Mouse (Mus musculus) heart, embryonic 12.5 days (tissue): ENCODE data around the gene Prim2. TPM values are rescaled to one million over a fixed set of nuclear protein-coding genes. Genes with fewer than 3 reads are reported as not detected.

Source experiments
- ATAC-seq: fragments of 200-750 bp; cut with Nextera tagmentation; 2 replicates; pipeline ENCODE4 v1.8.0; 2017; ENCODE audit warnings: moderate TSS enrichment, moderate library complexity; ENCODE audit not compliant: insufficient number of reproducible peaks, low FRiP score
- H3K27ac ChIP-seq: fragments of 300-500 bp; sonication (generic); 2 replicates; pipeline ENCODE4 v1.5.1; 2016; ENCODE audit warnings: mild to moderate bottlenecking, moderate library complexity; ENCODE audit not compliant: poor library complexity, severe bottlenecking
- H3K27me3 ChIP-seq: fragments of 300-500 bp; sonication (generic); replicated peaks from 2 replicates; pipeline ENCODE4 v1.6.1; 2016; ENCODE audit warnings: mild to moderate bottlenecking, moderate library complexity
- H3K36me3 ChIP-seq: fragments of 300-500 bp; sonication (generic); 2 replicates; pipeline ENCODE4 v1.6.1; 2016; ENCODE audit warnings: mild to moderate bottlenecking, moderate library complexity
- H3K4me1 ChIP-seq: fragments of 300-500 bp; sonication (generic); replicated peaks from 2 replicates; pipeline ENCODE4 v1.6.1; 2016; ENCODE audit warnings: mild to moderate bottlenecking
- H3K4me2 ChIP-seq: fragments of 300-500 bp; sonication (generic); 2 replicates; pipeline ENCODE4 v1.6.1; 2016; ENCODE audit warnings: mild to moderate bottlenecking, moderate library complexity
- H3K4me3 ChIP-seq: fragments of 300-500 bp; sonication (generic); 2 replicates; pipeline ENCODE4 v1.5.1; 2016; ENCODE audit warnings: mild to moderate bottlenecking
- H3K9ac ChIP-seq: fragments of 300-500 bp; sonication (generic); 2 replicates; pipeline ENCODE4 v1.6.1; 2016; ENCODE audit warnings: mild to moderate bottlenecking, moderate library complexity
- H3K9me3 ChIP-seq: fragments of 300-500 bp; sonication (generic); replicated peaks from 2 replicates; pipeline ENCODE4 v1.6.1; 2016; ENCODE audit warnings: mild to moderate bottlenecking, moderate library complexity
- WGBS: fragments of 180-500 bp; shearing (Covaris S2); methylation state at CpG from one replicate; pipeline ENCODE4 v1.1.7; 2016; 5-methylcytosine and 5-hydroxymethylcytosine counted together
- polyA plus RNA-seq: library from polyadenylated mRNA; unstranded; fragments of >200 nt; fragmentation: Nextera tagmentation; extraction: Ambion mirVana; gene quantifications from 2 replicates; pipeline ENCODE4 v1.2.1, GENCODE M21; 2016

Gene Prim2
- polyA plus RNA-seq, 1 experiment from 2014 or later, result 20.9 TPM

- 0 out of 2 replicates have a peak, but pooled peaks cover 6% of the 10 kb centered on the region for H3K4me1 ChIP-seq
- H3K4me3 ChIP-seq, result no peak overlapping the region
- H3K27me3 ChIP-seq, result no peaks in the 10 kb centered on the region
- no peaks in the 10 kb centered on the region; the same call in 1 of the 2 replicates for H3K9me3 ChIP-seq
- no peak overlapping the region for H3K4me2 ChIP-seq
- H3K36me3 ChIP-seq, result no peaks in the 10 kb centered on the region
- ATAC-seq, result no peak
- no peak overlapping the region for H3K9ac ChIP-seq
- no peak overlapping the region for H3K27ac ChIP-seq
Measured at GRCm38 (mm10) chr1:33537948-33538347, 131.6 kb downstream of the Prim2 start.

- Histone ChIP-seq H3K4me2 (no peak overlapping the region), H3K9ac (no peak overlapping the region), H3K36me3 (no peaks in the 10 kb centered on the region), H3K27me3 (no peaks in the 10 kb centered on the region), H3K4me1 (0 out of 2 replicates have a peak, but pooled peaks cover 2% of the 10 kb centered on the region), H3K27ac (no peak overlapping the region), H3K4me3 (no peak overlapping the region), H3K9me3 (no peaks in the 10 kb centered on the region; the same call in 1 of the 2 replicates)
- ATAC-seq, result no peak
- 92% methylated on average over 4 of the region's 4 CpGs for WGBS
Measured at GRCm38 (mm10) chr1:33536272-33537004, 133.2 kb downstream of the Prim2 start.

- WGBS, result 88% methylated on average over 2 of the region's 2 CpGs
- no peak overlapping the region for H3K4me2 ChIP-seq
- no peak overlapping the region for H3K9ac ChIP-seq
- H3K4me3 ChIP-seq, result no peak overlapping the region
- no peaks in the 10 kb centered on the region for H3K27me3 ChIP-seq
- H3K4me1 ChIP-seq, result 0 out of 2 replicates have a peak, but pooled peaks cover 2% of the 10 kb centered on the region
- H3K27ac ChIP-seq, result no peak overlapping the region
- no peak for ATAC-seq
- no peaks in the 10 kb centered on the region; the same call in 1 of the 2 replicates for H3K9me3 ChIP-seq
- no peaks in the 10 kb centered on the region for H3K36me3 ChIP-seq
Measured at GRCm38 (mm10) chr1:33535140-33535686, 134.4 kb downstream of the Prim2 start.

GRCm38 (mm10) chr1:33531860-33532259, 137.7 kb downstream of the Prim2 start:
- Histone ChIP-seq H3K4me2 (no peak overlapping the region), H3K9me3 (no peaks in the 10 kb centered on the region), H3K4me1 (0 out of 2 replicates have a peak, but pooled peaks cover 2% of the 10 kb centered on the region), H3K36me3 (no peaks in the 10 kb centered on the region), H3K9ac (no peak overlapping the region), H3K27me3 (no peaks in the 10 kb centered on the region), H3K4me3 (no peak overlapping the region), H3K27ac (no peak overlapping the region)
- no peak for ATAC-seq
- 81% methylated on average over 3 of the region's 3 CpGs for WGBS

GRCm38 (mm10) chr1:33531097-33531856, 138.3 kb downstream of the Prim2 start:
- Histone ChIP-seq H3K4me1 (0 out of 2 replicates have a peak, but pooled peaks cover 2% of the 10 kb centered on the region), H3K27ac (no peak overlapping the region), H3K9ac (no peak overlapping the region), H3K9me3 (no peaks in the 10 kb centered on the region), H3K27me3 (no peaks in the 10 kb centered on the region), H3K4me2 (no peak overlapping the region), H3K4me3 (no peak overlapping the region), H3K36me3 (no peaks in the 10 kb centered on the region)
- ATAC-seq, result no peak
- 81% methylated on average over 5 of the region's 5 CpGs for WGBS

- no peak overlapping the region for H3K4me2 ChIP-seq
- WGBS, result 91% methylated on average over 2 of the region's 2 CpGs
- ATAC-seq, result no peak
Measured at GRCm38 (mm10) chr1:33530491-33530890, 139.1 kb downstream of the Prim2 start.

GRCm38 (mm10) chr1:33529543-33530232, 139.9 kb downstream of the Prim2 start:
- H3K36me3 ChIP-seq, result no peaks in the 10 kb centered on the region
- 0 out of 2 replicates have a peak, but pooled peaks cover 2% of the 10 kb centered on the region for H3K4me1 ChIP-seq
- no peak overlapping the region for H3K4me2 ChIP-seq
- H3K4me3 ChIP-seq, result no peak overlapping the region
- H3K27me3 ChIP-seq, result no peaks in the 10 kb centered on the region
- no peak for ATAC-seq
- H3K9ac ChIP-seq, result no peak overlapping the region
- WGBS, result 86% methylated on average over 8 of the region's 8 CpGs
- no peaks in the 10 kb centered on the region for H3K9me3 ChIP-seq
- H3K27ac ChIP-seq, result no peak overlapping the region

More at GRCm38 (mm10) chr1:33530491-33530890, 139.1 kb downstream of the Prim2 start:
- no peak overlapping the region for H3K27ac ChIP-seq
- H3K4me1 ChIP-seq, result 0 out of 2 replicates have a peak, but pooled peaks cover 2% of the 10 kb centered on the region
- no peaks in the 10 kb centered on the region for H3K36me3 ChIP-seq
- no peak overlapping the region for H3K4me3 ChIP-seq
- H3K27me3 ChIP-seq, result no peaks in the 10 kb centered on the region
- no peaks in the 10 kb centered on the region for H3K9me3 ChIP-seq
- no peak overlapping the region for H3K9ac ChIP-seq

- H3K4me3 ChIP-seq, result no peak overlapping the region
- no peaks in the 10 kb centered on the region for H3K36me3 ChIP-seq
- no peak for ATAC-seq
- no peaks in the 10 kb centered on the region for H3K9me3 ChIP-seq
- 48% methylated on average over 6 of the region's 6 CpGs for WGBS
- H3K4me1 ChIP-seq, result 0 out of 2 replicates have a peak, but pooled peaks cover 2% of the 10 kb centered on the region
- no peak overlapping the region for H3K27ac ChIP-seq
- peak overlapping the region; percentile 31; the same call in 1 of the 2 replicates for H3K4me2 ChIP-seq
- no peaks in the 10 kb centered on the region for H3K27me3 ChIP-seq
- no peak overlapping the region for H3K9ac ChIP-seq
Measured at GRCm38 (mm10) chr1:33527352-33527863, 142.2 kb downstream of the Prim2 start.

- ATAC-seq, result no peak
- Histone ChIP-seq H3K9me3 (no peaks in the 10 kb centered on the region), H3K4me1 (no peaks in the 10 kb centered on the region), H3K27ac (no peak overlapping the region), H3K9ac (no peak overlapping the region), H3K36me3 (no peaks in the 10 kb centered on the region), H3K4me2 (no peak overlapping the region), H3K4me3 (no peak overlapping the region), H3K27me3 (no peaks in the 10 kb centered on the region)
- 87% methylated on average over 5 of the region's 5 CpGs for WGBS
Measured at GRCm38 (mm10) chr1:33523223-33523622, 146.4 kb downstream of the Prim2 start.

- Histone ChIP-seq H3K9ac (no peak overlapping the region), H3K9me3 (no peaks in the 10 kb centered on the region), H3K4me3 (no peak overlapping the region), H3K27me3 (no peaks in the 10 kb centered on the region), H3K4me2 (no peak overlapping the region), H3K36me3 (no peaks in the 10 kb centered on the region), H3K4me1 (no peaks in the 10 kb centered on the region), H3K27ac (no peak overlapping the region)
- no peak for ATAC-seq
- 69% methylated on average over 8 of the region's 8 CpGs for WGBS
Measured at GRCm38 (mm10) chr1:33515124-33515523, 154.5 kb downstream of the Prim2 start.
